Mouse (Mus musculus): ENCODE data around the gene Evl.
A peak's percentile ranks its signal among the peaks of the same experiment; 100 is the strongest.

DNA sequence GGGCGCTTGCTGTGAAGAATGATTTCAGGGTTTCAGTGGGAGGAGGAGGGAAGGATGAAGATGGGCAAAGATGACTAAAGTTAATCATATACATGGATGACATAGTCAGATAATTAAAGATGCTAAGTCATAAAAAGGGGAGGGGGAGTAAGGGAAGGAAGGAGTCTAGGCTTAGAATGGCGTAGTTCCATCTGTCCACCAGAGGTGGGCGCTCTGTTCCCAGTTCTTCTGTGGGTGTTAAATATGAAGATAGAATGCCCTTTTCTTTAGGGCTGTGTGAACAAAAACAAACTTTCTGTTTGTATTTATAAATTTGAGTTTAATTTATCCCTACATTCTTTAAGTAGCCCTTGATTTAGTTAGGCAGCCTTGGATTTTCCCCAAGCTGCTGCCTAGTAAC is 8.7 kb downstream of the Evl start:
- TF ChIP-seq CTCF (conservative IDR thresholded peaks at IDR 0.05; ENCODE audit: insufficient read depth, insufficient read length, low read depth, low read length) (peak; percentile 50), POLR2A (IDR thresholded peaks at IDR 0.05; ENCODE audit: low read depth, low read length) (no peak)

Data from kidney, adult 2 months (tissue).